Mouse (Mus musculus) gastrocnemius, adult 8-10 months (tissue): ENCODE results near the gene Mdm2. TPM values are rescaled to one million over a fixed set of nuclear protein-coding genes. Genes with fewer than 3 reads are reported as not detected.

Source experiments
- DNase-seq, 2 experiments: peaks; one replicate each; pipeline ENCODE4 v3.0.0; 2022; ENCODE audit warnings: low spot score in 2 of 2
- total RNA-seq, 4 experiments: library from RNA; stranded (reverse); gene quantifications; 2 replicates each; pipeline ENCODE4 v1.2.4; 2022

The Mdm2 gene
- total RNA-seq, 4 experiments from 2014 or later, result 44.3 to 55.1 (median 51.2) TPM

DNA sequence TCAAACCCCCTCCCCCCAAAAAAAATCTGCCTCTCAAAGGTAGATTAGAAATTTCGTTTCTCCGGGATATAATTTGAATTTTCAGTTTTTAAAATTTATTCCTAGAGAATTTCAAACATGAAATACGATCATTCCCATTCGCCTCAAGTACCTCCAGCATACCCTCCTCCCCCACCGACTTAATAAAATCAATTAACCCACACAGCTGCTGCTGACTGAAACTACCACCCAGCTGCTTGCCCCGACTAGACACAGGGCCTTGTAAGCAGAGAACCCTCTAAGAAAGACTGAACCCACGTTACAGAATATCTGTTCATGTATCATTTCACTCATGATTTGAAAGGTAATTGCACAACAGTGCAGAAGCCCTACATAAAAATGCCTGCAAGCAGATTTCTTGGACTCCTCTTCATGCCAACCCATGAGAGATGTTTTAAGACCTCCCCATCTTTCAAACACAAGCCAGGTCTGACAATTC is 65.0 kb downstream of the Mdm2 start:
- no peak for DNase-seq

DNA sequence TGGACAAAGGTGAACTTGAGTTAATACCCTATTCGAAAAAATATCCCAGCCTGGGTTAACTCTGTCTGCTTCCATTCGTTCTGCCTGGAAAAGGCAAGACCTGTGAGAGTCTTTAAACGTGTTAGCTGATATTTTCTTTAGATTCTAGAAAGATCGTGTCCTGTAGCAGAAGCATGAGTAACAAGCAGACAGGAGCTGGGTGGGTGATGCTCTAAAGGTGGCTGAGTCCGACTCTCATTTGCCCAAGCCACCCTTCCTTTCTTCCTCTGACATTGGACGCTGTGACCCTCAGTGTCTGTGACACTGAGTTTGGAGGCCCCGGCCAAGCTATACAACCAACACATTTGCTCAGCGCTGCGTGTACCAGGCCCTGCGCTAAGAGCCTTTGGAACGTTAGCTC is 65.7 kb downstream of the Mdm2 start:
- no peak for DNase-seq

DNA sequence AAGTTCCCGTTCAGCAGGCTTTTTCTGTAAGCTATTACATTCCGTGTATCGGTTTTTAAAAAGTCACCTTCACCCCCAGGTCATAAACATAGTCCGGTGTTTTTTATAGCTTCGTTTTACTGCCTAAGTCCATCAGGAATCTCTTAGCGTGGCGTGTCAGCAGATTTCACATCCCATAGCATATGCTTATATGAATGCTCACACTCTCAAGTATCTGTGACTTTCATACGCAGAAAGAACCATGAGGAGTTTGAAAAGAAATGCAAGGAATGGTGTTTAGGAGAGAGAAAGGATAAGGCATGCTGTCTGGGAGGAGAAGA is 66.2 kb downstream of the Mdm2 start:
- no peak for DNase-seq

DNA sequence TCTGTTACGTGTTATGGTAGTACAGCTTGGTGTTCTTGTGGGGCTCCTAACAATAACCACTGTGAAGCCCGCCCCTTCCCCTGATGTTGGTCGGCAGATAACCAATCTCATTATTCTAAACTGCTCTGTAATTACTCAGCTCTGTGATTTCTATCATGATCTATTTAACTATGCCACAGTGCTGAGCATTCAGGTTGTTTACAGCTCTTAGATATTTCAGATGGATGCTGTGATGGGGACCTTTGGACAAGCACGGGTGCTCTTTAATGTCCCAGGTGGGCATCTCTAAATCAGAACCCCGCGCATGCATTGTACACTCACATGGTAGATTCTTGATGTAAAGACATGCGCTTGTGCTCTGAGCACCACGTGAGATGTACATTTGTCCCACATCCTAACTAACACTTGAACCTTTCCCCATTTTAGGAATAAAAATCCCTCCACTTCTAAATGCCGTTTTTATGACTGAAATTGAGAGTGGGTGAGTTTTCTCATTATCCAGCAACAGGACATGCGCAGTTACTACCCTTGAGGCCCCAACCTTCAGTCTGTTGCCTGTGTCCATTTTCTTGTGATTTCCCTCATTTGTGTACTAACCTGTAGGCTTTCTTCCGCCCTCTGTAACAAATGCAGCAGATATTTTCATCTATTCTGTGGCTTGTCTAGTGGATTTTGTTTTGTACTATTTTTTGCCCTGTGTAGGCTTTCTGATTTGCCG is 66.7 kb downstream of the Mdm2 start:
- no peak for DNase-seq

DNA sequence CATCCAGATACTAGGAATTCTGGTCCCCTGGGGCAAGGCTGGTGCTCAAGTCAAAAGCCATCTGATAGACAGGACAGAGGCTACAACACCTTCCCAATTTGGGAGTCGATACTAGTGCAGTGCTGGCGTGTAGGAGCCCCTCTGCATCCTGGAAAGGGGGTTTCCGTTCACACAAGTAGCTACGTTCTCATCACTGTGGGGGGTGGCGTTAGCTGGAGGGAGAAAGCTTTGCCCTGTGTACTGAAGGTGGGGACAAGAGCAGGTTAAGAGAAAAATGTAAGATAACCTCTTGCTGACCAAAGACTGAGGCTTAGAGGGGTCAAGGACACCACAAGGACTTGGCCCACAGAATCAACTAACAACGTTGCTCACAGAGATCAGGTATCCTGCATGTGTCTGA is 67.3 kb downstream of the Mdm2 start:
- no peak for DNase-seq

DNA sequence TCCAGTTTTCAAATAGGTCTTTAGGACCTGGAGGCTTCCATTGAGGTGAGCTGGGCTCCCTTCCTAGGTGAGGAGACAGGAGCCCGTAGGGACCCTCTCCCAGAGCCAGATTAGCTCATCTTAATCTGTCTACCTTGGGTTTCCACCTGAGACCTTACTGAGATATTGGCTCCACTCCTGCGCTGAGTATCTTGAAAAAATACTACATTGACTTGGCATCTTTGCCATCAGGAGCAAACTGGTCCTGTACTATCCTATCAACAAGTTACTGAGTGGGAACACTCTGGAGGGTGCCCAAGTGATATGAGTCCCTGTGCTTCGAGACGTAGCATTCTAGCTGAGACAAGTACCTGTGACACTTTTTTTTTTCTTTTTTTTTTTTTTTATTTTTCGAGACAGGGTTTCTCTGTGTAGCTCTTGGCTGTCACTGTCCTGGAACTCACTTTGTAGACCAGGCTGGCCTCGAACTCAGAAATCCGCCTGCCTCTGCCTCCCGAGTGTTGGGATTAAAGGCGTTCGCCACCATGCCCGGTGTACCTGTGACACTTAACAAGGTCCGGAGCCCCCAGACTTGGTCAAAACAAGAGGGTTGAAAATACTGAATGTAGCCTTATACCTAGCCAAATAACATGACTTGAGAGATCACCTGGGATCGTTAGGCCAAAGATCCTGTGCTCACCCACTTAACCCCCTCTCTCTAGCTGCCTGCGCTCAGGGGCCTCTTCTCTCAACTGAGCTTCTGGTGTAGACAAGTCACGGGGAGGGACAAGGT is 67.9 kb downstream of the Mdm2 start:
- no peak for DNase-seq

DNA sequence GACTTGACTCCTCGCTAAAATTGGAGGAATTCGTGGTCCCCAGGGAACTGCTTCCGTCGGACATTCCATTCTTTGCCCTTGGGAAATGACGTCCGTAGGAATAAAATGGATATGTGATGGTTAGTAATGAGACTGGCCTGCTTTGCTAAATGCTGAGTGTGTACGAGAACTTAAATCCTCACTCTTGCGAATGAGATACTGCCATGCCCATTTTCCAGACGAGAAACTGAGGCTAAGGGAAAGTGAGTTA is 68.4 kb downstream of the Mdm2 start:
- no peak for DNase-seq

DNA sequence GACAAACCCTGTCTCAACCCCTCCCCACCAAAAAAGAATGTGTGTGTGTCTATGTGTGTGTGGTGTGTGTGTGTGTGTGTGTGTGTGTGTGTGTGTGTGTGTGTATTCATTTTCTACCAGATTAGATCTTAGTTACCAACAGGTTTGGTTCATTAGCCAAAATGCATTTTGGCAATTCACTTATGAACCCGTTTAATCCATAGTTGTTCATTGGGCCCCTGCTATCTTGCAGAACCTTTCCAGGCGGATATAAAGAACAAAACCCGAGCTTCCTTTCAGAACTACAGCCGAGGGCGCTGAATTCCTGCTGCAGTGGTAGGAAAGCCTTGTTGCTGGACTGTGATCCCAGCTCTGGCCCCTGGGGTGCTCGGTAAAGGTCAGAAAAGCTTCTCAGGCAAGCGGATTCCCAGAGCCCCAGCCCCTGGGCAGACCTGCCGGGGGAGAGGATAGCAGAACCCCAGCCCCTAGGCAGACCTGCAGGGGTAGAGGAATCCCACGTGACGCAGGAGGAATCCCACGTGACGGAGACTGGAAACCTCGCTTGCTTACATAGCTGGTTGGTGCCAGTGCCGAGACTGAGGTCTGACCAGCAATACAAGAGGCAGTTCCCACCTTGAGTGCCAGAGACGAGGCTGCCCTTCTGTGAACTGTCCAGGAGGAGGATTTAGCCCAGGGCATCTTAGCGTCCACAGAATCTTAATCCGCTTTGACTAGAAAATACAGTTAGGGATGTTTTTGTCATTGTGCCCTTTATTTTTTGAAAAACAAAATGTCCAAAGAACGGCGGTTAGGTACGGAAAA is 69.0 kb downstream of the Mdm2 start:
- no peak for DNase-seq

DNA sequence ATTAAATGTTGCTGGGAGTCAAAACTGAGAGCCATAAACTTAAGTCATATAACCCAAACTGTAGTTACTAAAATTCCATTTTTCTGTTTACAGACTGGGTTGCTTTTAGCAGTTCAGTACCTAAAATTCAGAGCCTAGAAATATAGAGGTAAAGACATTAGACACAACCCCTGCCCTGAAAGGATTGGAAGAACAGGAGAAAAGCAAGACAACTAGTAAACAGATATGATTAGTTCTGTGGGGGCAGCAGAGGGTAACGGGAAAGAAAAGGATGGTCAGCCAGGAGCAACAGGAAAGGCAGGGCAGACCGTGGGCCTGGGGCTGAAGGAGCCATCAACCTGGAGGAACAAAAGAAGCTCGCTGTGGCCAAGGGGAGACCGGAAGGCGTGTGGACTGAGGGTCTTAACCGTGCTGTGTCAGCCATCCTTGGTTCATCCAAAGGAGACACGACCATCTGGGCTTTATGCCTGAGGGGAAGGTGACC is 69.9 kb downstream of the Mdm2 start:
- DNase-seq, result no peak

DNA sequence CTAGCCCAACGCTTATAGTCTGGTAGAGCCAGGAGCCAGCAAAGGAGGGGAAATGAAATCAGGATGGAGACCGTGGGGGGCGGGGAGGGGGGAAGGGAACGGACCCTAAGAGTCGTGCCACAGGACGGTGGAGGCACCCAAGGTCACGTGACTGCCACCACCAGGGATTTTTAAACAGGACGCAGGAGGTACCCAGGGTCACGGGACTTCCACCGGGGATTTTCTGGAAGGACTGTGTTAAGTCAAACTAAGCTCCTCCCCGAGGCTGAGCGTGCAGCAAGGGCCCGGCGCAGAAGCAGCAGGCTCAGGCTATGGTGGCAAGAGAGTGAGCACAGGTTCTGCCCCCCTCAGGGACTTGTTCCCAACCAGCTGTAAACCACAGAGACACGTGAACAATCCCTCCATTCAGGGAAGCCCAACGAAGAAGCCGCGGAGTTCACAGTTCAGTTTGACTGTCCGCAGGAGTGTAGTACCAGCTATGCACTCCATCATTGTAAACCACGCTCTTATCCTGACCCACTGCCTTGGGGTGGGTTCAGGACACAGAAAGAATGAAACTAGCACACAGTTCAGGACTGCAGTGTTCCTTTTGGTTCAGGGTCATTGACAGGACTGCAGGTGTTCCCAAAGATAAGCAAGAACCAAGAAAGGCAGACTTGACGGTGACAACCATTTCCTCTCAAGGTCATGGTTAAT is 70.5 kb downstream of the Mdm2 start:
- DNase-seq, result no peak

DNA sequence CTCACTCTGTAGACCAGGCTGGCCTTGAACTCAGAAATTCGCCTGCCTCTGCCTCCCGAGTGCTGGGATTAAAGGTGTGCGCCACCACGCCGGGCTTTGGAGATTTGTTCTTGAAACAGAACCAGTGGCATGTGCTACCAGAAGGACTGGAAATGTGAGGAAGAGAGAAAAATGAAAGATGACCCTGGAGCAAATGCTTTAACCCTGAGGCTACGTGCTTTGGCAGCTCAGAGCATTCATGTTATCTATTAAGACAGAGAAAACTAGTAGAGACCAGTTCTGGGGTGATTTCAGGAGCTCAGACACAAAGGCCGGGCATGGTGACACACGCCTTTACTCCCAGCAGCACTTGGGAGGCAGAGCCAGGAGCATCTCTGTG is 71.3 kb downstream of the Mdm2 start:
- no peak for DNase-seq

Other genes with a start within 250 kb of the Mdm2 start
- gene Cpm, start 81.3 kb downstream of the Mdm2 start, total RNA-seq, result 1 to 10 TPM; 1.3 to 2.2 (median 1.5) TPM
- gene Slc35e3, start 35.6 kb upstream of the Mdm2 start, total RNA-seq, result 1 to 10 TPM; 4.1 to 4.7 (median 4.4) TPM
- 1 to 10 TPM; 3.8 to 6.4 (median 5.6) TPM for gene Nup107, start 81.9 kb upstream of the Mdm2 start, total RNA-seq
- gene Rap1b, start 135.3 kb upstream of the Mdm2 start, total RNA-seq, result 10 to 100 TPM; 16.5 to 23.0 (median 19.6) TPM